Comparison of ENCODE assay signal across 11 mouse cellular contexts in the genomic region with DNA sequence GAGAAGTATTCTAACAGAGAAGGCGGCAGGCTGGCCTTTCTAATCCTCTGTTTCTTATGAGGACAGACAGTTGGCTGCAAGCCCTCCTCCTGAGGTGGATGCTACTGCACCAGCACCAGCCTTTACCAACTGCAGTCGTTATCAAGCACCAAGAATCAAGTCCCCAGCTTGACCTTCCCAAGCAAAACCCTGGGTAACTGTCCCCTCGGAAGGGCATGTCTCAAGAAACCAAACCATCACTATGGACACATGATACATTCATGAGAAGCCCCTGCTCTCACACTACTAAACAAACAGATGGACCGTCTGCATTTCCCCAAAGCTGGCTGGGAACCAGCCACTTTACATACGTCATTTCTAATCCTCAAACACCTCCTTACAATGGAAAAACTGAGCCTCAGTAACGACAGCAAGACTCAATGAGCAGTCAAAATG.
A peak's percentile ranks its signal among the peaks of the same experiment; 100 is the strongest.
DNase-seq lines count a peak whose midpoint lies in the region; ATAC-seq and TF ChIP-seq lines count a peak whose summit lies in the region.
"Had no signal": no experiment of that assay in that cellular context is flagged by ENCODE, and none has a peak within 500 bp of the region (broad histone marks: within the 10 kb centered on the region; RNA-seq: fewer than 3 reads in every experiment).

No protein-coding gene starts in this region.

- H3K9ac ChIP-seq in lung, embryonic 14.5 days, result no peak overlapping the region
- no peak overlapping the region for H3K9ac ChIP-seq in limb, embryonic 15.5 days
- H3K9ac ChIP-seq: embryonic facial prominence, embryonic 13.5 days had no signal

- 32% methylated on average over 6 of the region's 6 CpGs for WGBS in lung, embryonic 14.5 days
- 40% methylated on average over 6 of the region's 6 CpGs for WGBS in limb, embryonic 15.5 days

- peak; percentile 36; the same call in 1 of the 2 replicates for ATAC-seq in lung, embryonic 14.5 days (ENCODE audit: insufficient read depth)
- no peak for ATAC-seq in limb, embryonic 15.5 days (ENCODE audit: insufficient number of reproducible peaks, low FRiP score, low TSS enrichment, low read depth)

- DNase-seq in heart, postnatal 4 days, result peak; percentile 31
- no peak for DNase-seq in heart, postnatal 14 days
- peak; percentile 75 for DNase-seq in lung, embryonic 14.5 days
- no peak for DNase-seq in lung, postnatal 36 days
- DNase-seq in cerebellum, postnatal 10 days, result peak; percentile 84 to 87
- DNase-seq in gastrocnemius, postnatal 25 days, result no peak
- no peak for DNase-seq in adrenal gland, postnatal 4 days (ENCODE audit: low spot score in 2 of 2)
- DNase-seq: kidney, postnatal 36 days had no signal

- TF ChIP-seq CTCF in lung, embryonic 14.5 days (IDR thresholded peaks at IDR 0.05; ENCODE audit: low read depth), result no peak

- peak overlapping the region; percentile 72 for H3K27ac ChIP-seq in lung, embryonic 14.5 days (ENCODE audit: low read depth)
- H3K27ac ChIP-seq in limb, embryonic 15.5 days, result peak overlapping the region; percentile 54
- H3K27ac ChIP-seq: embryonic facial prominence, embryonic 13.5 days had no signal

- no peak overlapping the region for H3K4me2 ChIP-seq in lung, embryonic 14.5 days
- H3K4me2 ChIP-seq in limb, embryonic 15.5 days, result no peak overlapping the region
- H3K4me2 ChIP-seq: embryonic facial prominence, embryonic 13.5 days had no signal

- H3K36me3 ChIP-seq in lung, embryonic 14.5 days (ENCODE audit: insufficient read depth), result no peaks in the 10 kb centered on the region
- H3K36me3 ChIP-seq in limb, embryonic 15.5 days, result no peaks in the 10 kb centered on the region
- H3K36me3 ChIP-seq: embryonic facial prominence, embryonic 13.5 days had no signal

- peaks cover 16% of the 10 kb centered on the region for H3K4me1 ChIP-seq in lung, embryonic 14.5 days (ENCODE audit: insufficient read depth)
- H3K4me1 ChIP-seq in limb, embryonic 15.5 days, result peaks cover 23% of the 10 kb centered on the region

- no peaks in the 10 kb centered on the region for H3K27me3 ChIP-seq in lung, embryonic 14.5 days (ENCODE audit: insufficient read depth, low read length)
- H3K27me3 ChIP-seq in limb, embryonic 15.5 days, result no peaks in the 10 kb centered on the region
- H3K27me3 ChIP-seq: embryonic facial prominence, embryonic 13.5 days had no signal

- intact Hi-C loops in heart, postnatal 14 days (cut with DNase I), result no loop called here

- H3K4me3 ChIP-seq in lung, embryonic 14.5 days (ENCODE audit: low read depth, low read length), result no peak overlapping the region
- no peak overlapping the region for H3K4me3 ChIP-seq in limb, embryonic 15.5 days
- H3K4me3 ChIP-seq: embryonic facial prominence, embryonic 13.5 days; megakaryocyte, embryonic 14.5 days had no signal

- no peaks in the 10 kb centered on the region for H3K9me3 ChIP-seq in lung, embryonic 14.5 days (ENCODE audit: low read depth, low read length)
- no peaks in the 10 kb centered on the region for H3K9me3 ChIP-seq in limb, embryonic 15.5 days
- H3K9me3 ChIP-seq: embryonic facial prominence, embryonic 13.5 days; megakaryocyte, embryonic 14.5 days had no signal

Comparison
In these comparisons a context has a peak if more than half of its experiments do, and no peak if none do; other contexts are left out.
1. DNase-seq: peak in heart, postnatal 4 days (single experiment), lung, embryonic 14.5 days (single experiment) and cerebellum, postnatal 10 days (2 of 2); none in heart, postnatal 14 days (0 of 2), lung, postnatal 36 days (single experiment), gastrocnemius, postnatal 25 days (single experiment) and adrenal gland, postnatal 4 days (0 of 2).